ENCODE assay signal across 9 mouse cellular contexts in genomic region chr11:120011761-120012560, GRCm38 (mm10). TPM values are rescaled to one million over a fixed set of nuclear protein-coding genes. Genes with fewer than 3 reads are reported as not detected.
DNase-seq lines count a peak whose midpoint lies in the region; ATAC-seq and TF ChIP-seq lines count a peak whose summit lies in the region.
"Had no signal": no experiment of that assay in that cellular context is flagged by ENCODE, and none has a peak within 500 bp of the region (broad histone marks: within the 10 kb centered on the region; RNA-seq: fewer than 3 reads in every experiment).

No protein-coding gene starts in this region.

- peaks cover 21% of the 10 kb centered on the region for H3K27me3 ChIP-seq in kidney, embryonic 15.5 days
- H3K27me3 ChIP-seq in forebrain, embryonic 14.5 days (replicated peaks; ENCODE audit: control insufficient read depth, insufficient read depth, low read length), result 0 out of 2 replicates have a peak, but pooled peaks cover 3% of the 10 kb centered on the region
- peaks cover 22% of the 10 kb centered on the region for H3K27me3 ChIP-seq in liver, embryonic 11.5 days (replicated peaks; ENCODE audit: control insufficient read depth, insufficient read depth, low read length)

- 40% methylated on average over 43 of the region's 43 CpGs for WGBS in kidney, embryonic 15.5 days
- WGBS in forebrain, embryonic 14.5 days, result 46% methylated on average over 43 of the region's 43 CpGs
- WGBS in liver, embryonic 11.5 days, result 39% methylated on average over 43 of the region's 43 CpGs

- peak; percentile 33; the same call in 1 of the 2 replicates for TF ChIP-seq CTCF in brain, embryonic 14.5 days (IDR thresholded peaks at IDR 0.05; ENCODE audit: borderline replicate concordance, extremely low read depth, insufficient read depth, insufficient read length)

- H3K36me3 ChIP-seq in kidney, embryonic 15.5 days, result no peaks in the 10 kb centered on the region
- peaks cover 32% of the 10 kb centered on the region; the same call in 1 of the 2 replicates for H3K36me3 ChIP-seq in forebrain, embryonic 14.5 days (ENCODE audit: control insufficient read depth, insufficient read depth, low read length)
- H3K36me3 ChIP-seq in liver, embryonic 11.5 days (ENCODE audit: control insufficient read depth, insufficient read depth, low read length), result no peaks in the 10 kb centered on the region

- ATAC-seq in kidney, embryonic 15.5 days (replicated peaks; ENCODE audit: low FRiP score), result peak; percentile 17; the same call in 1 of the 2 replicates
- ATAC-seq in forebrain, embryonic 14.5 days, result peak; percentile 30; the same call in 1 of the 2 replicates
- 0 out of 2 replicates have a peak, but pooled peaks have one; percentile 11 for ATAC-seq in liver, embryonic 11.5 days (replicated peaks; ENCODE audit: low FRiP score)
- ATAC-seq in CD4-positive, CD25-positive, alpha-beta regulatory T cell, adult 4 months, result no peak
- ATAC-seq: Patski had no signal

- TF ChIP-seq POLR2A in brain, embryonic 14.5 days (IDR thresholded peaks at IDR 0.05; ENCODE audit: borderline replicate concordance, extremely low read depth, insufficient read depth, insufficient read length, poor library complexity, severe bottlenecking), result no peak

- no peaks in the 10 kb centered on the region for H3K9me3 ChIP-seq in kidney, embryonic 15.5 days (replicated peaks)
- H3K9me3 ChIP-seq in forebrain, embryonic 14.5 days (replicated peaks; ENCODE audit: control insufficient read depth, low read length), result no peaks in the 10 kb centered on the region
- H3K9me3 ChIP-seq in liver, embryonic 11.5 days (ENCODE audit: control insufficient read depth, low read length), result no peaks in the 10 kb centered on the region

- H3K4me1 ChIP-seq in kidney, embryonic 15.5 days, result peaks cover 23% of the 10 kb centered on the region
- H3K4me1 ChIP-seq in forebrain, embryonic 14.5 days (ENCODE audit: control insufficient read depth, insufficient read depth, low read length), result peaks cover 7% of the 10 kb centered on the region; the same call in 1 of the 2 replicates
- H3K4me1 ChIP-seq in liver, embryonic 11.5 days (replicated peaks; ENCODE audit: control insufficient read depth, insufficient read depth, low read length), result peaks cover 5% of the 10 kb centered on the region

- H3K9ac ChIP-seq in kidney, embryonic 15.5 days, result 0 out of 2 replicates have a peak overlapping the region, but pooled peaks have one; percentile 21
- peak overlapping the region; percentile 29; the same call in 1 of the 2 replicates for H3K9ac ChIP-seq in forebrain, embryonic 14.5 days (ENCODE audit: low read length)
- H3K9ac ChIP-seq in liver, embryonic 11.5 days (ENCODE audit: low read depth, low read length), result no peak overlapping the region

- no peak for DNase-seq in kidney, adult 18-20 months
- peak; percentile 68 for DNase-seq in brain, embryonic 14.5 days (ENCODE audit: low read depth)
- DNase-seq in forebrain, embryonic 14.5 days (ENCODE audit: low spot score), result peak; percentile 54
- no peak for DNase-seq in liver, embryonic 11.5 days (ENCODE audit: low spot score)
- no peak for DNase-seq in c-Kit-positive CD71-positive TER-119-positive erythroid progenitor cells, embryonic 14.5 days (ENCODE audit: low spot score)
- DNase-seq in ovary, adult 18-20 months (ENCODE audit: low spot score), result no peak

- H3K4me3 ChIP-seq in kidney, embryonic 15.5 days (replicated peaks), result peak overlapping the region; percentile 21; the same call in 1 of the 2 replicates
- H3K4me3 ChIP-seq in forebrain, embryonic 14.5 days (ENCODE audit: low read depth, low read length), result no peak overlapping the region
- H3K4me3 ChIP-seq in liver, embryonic 11.5 days (ENCODE audit: low read depth, low read length), result no peak overlapping the region

- H3K27ac ChIP-seq in kidney, embryonic 15.5 days, result no peak overlapping the region
- no peak overlapping the region for H3K27ac ChIP-seq in forebrain, embryonic 14.5 days (ENCODE audit: low read depth, low read length)
- H3K27ac ChIP-seq in liver, embryonic 11.5 days (ENCODE audit: low read depth, low read length), result no peak overlapping the region

- peak overlapping the region; percentile 51 for H3K4me2 ChIP-seq in kidney, embryonic 15.5 days
- H3K4me2 ChIP-seq in forebrain, embryonic 14.5 days (ENCODE audit: low read length), result peak overlapping the region; percentile 24
- H3K4me2 ChIP-seq in liver, embryonic 11.5 days, result peak overlapping the region; percentile 38

RNA-seq across cellular contexts. Expression of gene Aatk, which starts 35.0 kb away (rescaled TPM):
- polyA plus RNA-seq in kidney, embryonic 15.5 days (2015; fragmentation: Nextera tagmentation; extraction: Ambion mirVana), result 2.4 and 3.2 TPM in 2 replicates
- polyA plus RNA-seq in brain, embryonic 14.5 days (2012; rRNA removed), result 54.8 and 71.1 TPM in 2 replicates
- 10.9 and 18.3 TPM in 2 replicates for polyA plus RNA-seq in forebrain, embryonic 14.5 days (2014; fragmentation: Nextera tagmentation; extraction: Ambion mirVana)
- polyA plus RNA-seq in liver, embryonic 11.5 days (2014; fragmentation: Nextera tagmentation; extraction: Ambion mirVana), result 0.74 and 0.86 TPM in 2 replicates
- not detected for polyA plus RNA-seq in CD4-positive, CD25-positive, alpha-beta regulatory T cell, adult 4 months (2017; shearing (Covaris generic))

Comparison
In these comparisons a context has a peak if more than half of its experiments do, and no peak if none do; other contexts are left out.
1. DNase-seq: peak in brain, embryonic 14.5 days (single experiment) and forebrain, embryonic 14.5 days (single experiment); none in kidney, adult 18-20 months (single experiment), liver, embryonic 11.5 days (single experiment), c-Kit-positive CD71-positive TER-119-positive erythroid progenitor cells, embryonic 14.5 days (single experiment) and ovary, adult 18-20 months (single experiment).
2. Peak in every context shown above with its lines, with median percentiles within 50 percentile points of each other: H3K4me2 ChIP-seq.